Mouse (Mus musculus) olfactory bulb, adult 2 months (tissue): ENCODE measurements at regions not wholly inside any gene's neighbourhood (a gene's known extent, or its start where the extent isn't known, plus 50 kb on each side); places are given as distances from the start of the nearest gene placed in this dataset.

Source experiments
- CTCF ChIP-seq: fragments of 200-500 bp; IDR thresholded peaks from 2 replicates; pipeline ENCODE4 v1.5.1; 2012; ENCODE audit warnings: low read depth, mild to moderate bottlenecking, low read length, moderate library complexity; ENCODE audit not compliant: insufficient read depth
- POLR2A ChIP-seq: fragments of 200-500 bp; IDR thresholded peaks from 2 replicates; pipeline ENCODE4 v1.6.1; 2012; ENCODE audit warnings: mild to moderate bottlenecking, low read depth, low read length, moderate library complexity; ENCODE audit not compliant: insufficient read depth

GRCm38 (mm10) chr8:89317514-89318289 lies 273.7 kb upstream of the Sall1 start:
- TF ChIP-seq CTCF (no peak), POLR2A (no peak)
